Mouse (Mus musculus) adipose tissue, adult 10 weeks (tissue): ENCODE results near the gene Cyb5b. TPM values are rescaled to one million over a fixed set of nuclear protein-coding genes. Genes with fewer than 3 reads are reported as not detected.

ENCODE experiments used
- polyA plus RNA-seq: library from polyadenylated mRNA; stranded (reverse); fragments of 350-450 nt; fragmentation: Illumina TruSeq; extraction: RNeasy Lipid Tissue Mini Kit (QIAGEN cat#74804); gene quantifications from one replicate; pipeline ENCODE4 v1.2.3, GENCODE M21; 2014; ENCODE audit warnings: low read depth, low replicate concordance

Gene Cyb5b
- 195 TPM for polyA plus RNA-seq

GRCm38 (mm10) chr8:107150404-107151157 lies at the start of gene Cyb5b:
TSS of gene Cyb5b (plus strand) at chr8:107150640.

Other genes with a start within 250 kb of the Cyb5b start
- 8.8 TPM for gene Sntb2, start 214.9 kb upstream of the Cyb5b start, polyA plus RNA-seq
- gene Vps4a, start 119.4 kb upstream of the Cyb5b start, polyA plus RNA-seq = 42.5 TPM
- 14.0 TPM for gene Pdf, start 102.0 kb upstream of the Cyb5b start, polyA plus RNA-seq
- gene Cog8, start 94.0 kb upstream of the Cyb5b start, polyA plus RNA-seq = 22.4 TPM
- 18.4 TPM for gene Nip7, start 93.8 kb upstream of the Cyb5b start, polyA plus RNA-seq
- 103 TPM for gene Tmed6, start 85.0 kb upstream of the Cyb5b start, polyA plus RNA-seq
- gene Terf2, start 54.1 kb upstream of the Cyb5b start, polyA plus RNA-seq = 23.9 TPM
- gene Nfat5, start 142.8 kb downstream of the Cyb5b start, polyA plus RNA-seq = 26.3 TPM